ENCODE assay signal across 8 mouse cellular contexts in the genomic region with DNA sequence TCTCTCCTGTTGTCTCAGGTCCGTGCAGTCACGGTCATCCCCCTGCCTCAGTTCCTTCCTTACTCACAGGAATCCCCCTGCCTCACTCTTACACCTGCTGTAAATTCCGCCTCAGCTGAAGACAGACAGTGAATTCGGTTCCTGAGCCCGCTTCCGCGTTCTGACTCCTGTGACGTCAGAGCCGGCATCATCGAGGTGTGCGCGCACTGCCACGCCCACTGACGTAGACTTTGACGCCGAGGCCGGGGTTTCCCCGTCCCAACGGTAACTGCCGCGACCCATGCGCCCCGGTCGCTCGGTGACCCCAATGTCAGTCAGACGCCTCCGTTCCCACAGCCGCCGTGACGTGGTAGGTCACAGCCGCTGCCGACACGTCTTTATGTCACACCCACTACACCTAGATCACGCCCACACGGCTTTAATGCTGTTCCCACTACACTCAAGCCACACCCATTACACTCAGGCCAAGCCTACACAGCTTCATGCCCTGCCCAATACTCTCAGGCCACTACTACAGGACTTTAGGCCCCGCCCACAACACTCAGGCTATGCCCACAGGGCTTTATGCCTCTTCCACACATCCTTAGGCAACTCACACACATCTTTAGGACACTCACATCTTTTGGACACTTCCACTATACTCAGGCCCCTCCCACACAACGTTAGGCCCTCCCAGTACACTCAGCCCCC.
DNase-seq lines count a peak whose midpoint lies in the region; ATAC-seq and TF ChIP-seq lines count a peak whose summit lies in the region.

No protein-coding gene starts in this region.

- H3K79me2 ChIP-seq in liver, adult 2 months (ENCODE audit: control insufficient read depth, insufficient read depth, low read length) = no peaks in the 10 kb centered on the region

- DNase-seq in 3134 (ENCODE audit: extremely low read depth, insufficient read length, low spot score) = peak; percentile 97
- DNase-seq in adrenal gland, adult 18-20 months (ENCODE audit: low spot score in 2 of 2) = peak; percentile 83 to 85
- peak; percentile 90 for DNase-seq in embryo, embryonic 11.5 days (ENCODE audit: low read depth, low spot score)
- DNase-seq in kidney, adult 8-10 months = peak; percentile 79 to 90
- DNase-seq in liver, adult 2 months (ENCODE audit: extremely low read depth, low read depth, low spot score) = peak; percentile 91
- DNase-seq in monocyte, adult 2 months (ENCODE audit: low read depth in 1 of 2, low spot score in 2 of 2) = peak; percentile 95 to 96
- DNase-seq in splenic B cell, adult 2 months (ENCODE audit: low read depth, low spot score) = peak; percentile 99

- no peak for TF ChIP-seq CTCF in liver, adult 2 months (IDR thresholded peaks at IDR 0.05; ENCODE audit: low read depth, low read length)

- TF ChIP-seq POLR2A in liver, adult 2 months (IDR thresholded peaks at IDR 0.05; ENCODE audit: extremely low read depth, insufficient read depth, low read length) = no peak

- peak overlapping the region; percentile 67 for H3K4me3 ChIP-seq in liver, adult 2 months (ENCODE audit: insufficient read depth, low read depth, low read length)

- H3K27me3 ChIP-seq in liver, adult 2 months (ENCODE audit: control insufficient read depth, insufficient read depth, low read length) = no peaks in the 10 kb centered on the region
- H3K27me3 ChIP-seq in splenic B cell, adult 2 months (ENCODE audit: control insufficient read depth, insufficient read depth, low read length, poor library complexity, severe bottlenecking) = no peaks in the 10 kb centered on the region

- no peaks in the 10 kb centered on the region for H3K36me3 ChIP-seq in liver, adult 2 months (ENCODE audit: control insufficient read depth, insufficient read depth, low read length)
- H3K36me3 ChIP-seq in splenic B cell, adult 2 months (ENCODE audit: control insufficient read depth, insufficient read depth, low read length, poor library complexity, severe bottlenecking) = no peaks in the 10 kb centered on the region

- peak overlapping the region; percentile 64 for H3K9ac ChIP-seq in liver, adult 2 months (ENCODE audit: low read depth, low read length)

- H3K27ac ChIP-seq in liver, adult 2 months (replicated peaks; ENCODE audit: insufficient read depth, low read depth, low read length) = peak overlapping the region; percentile 90

- WGBS in liver, adult 2 months = under 1% methylated on average over 37 of the region's 37 CpGs

- no peaks in the 10 kb centered on the region for H3K4me1 ChIP-seq in liver, adult 2 months (ENCODE audit: control insufficient read depth, insufficient read depth, low read length)

- ATAC-seq in granulocyte monocyte progenitor cell, adult 5-6 weeks (replicated peaks; ENCODE audit: poor library complexity, severe bottlenecking) = peak; percentile 66

Comparison
In these comparisons a context has a peak if more than half of its experiments do, and no peak if none do; other contexts are left out.
1. Peak in every context shown above with its lines: DNase-seq, ATAC-seq, H3K4me3 ChIP-seq and H3K27ac ChIP-seq.